Mouse (Mus musculus): ENCODE results near the gene Ficd.

Ficd gene

DNA sequence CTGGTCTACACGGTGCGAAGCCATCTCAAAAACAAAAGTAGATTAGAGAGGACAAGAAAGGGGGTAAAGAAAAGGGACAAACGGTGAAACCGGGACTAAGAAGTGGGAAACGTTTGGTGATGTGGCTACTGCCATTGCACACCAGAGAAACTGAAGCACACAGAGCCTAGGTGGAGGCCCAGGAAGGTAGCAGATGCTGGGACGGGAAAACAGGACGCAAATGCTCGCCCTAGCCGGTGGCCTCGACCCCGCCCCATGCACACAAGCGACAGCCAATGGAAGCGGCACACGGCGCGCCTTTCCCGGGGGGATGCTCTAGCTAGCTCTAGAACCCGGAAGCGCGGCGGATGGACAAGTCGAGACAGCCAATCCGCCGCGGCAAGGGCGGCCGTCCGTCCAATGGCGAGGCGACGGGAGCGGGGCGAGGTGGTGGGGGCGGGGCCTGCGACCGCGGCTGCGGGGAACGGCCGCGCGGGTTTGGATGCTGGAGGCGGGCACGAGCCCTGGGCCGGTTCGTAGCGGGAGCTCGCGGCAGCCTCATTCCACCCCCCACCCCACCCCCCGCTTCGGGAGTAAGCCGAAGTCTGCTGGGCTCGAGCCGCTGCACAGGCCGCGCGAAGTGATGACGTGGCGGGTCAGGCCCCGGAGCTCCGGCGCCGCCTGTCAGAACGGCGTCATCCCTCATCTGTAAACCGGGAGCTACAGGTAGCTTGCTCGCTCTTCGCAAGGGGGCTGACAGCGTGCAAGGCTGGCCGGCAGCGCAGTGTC lies at the start of gene Ficd:
Gene Ficd, plus strand, starts transcription at position 459 of the 768 bp plus-strand sequence.
- peak; percentile 98 for DNase-seq (ENCODE audit: low read depth, low spot score)

DNA sequence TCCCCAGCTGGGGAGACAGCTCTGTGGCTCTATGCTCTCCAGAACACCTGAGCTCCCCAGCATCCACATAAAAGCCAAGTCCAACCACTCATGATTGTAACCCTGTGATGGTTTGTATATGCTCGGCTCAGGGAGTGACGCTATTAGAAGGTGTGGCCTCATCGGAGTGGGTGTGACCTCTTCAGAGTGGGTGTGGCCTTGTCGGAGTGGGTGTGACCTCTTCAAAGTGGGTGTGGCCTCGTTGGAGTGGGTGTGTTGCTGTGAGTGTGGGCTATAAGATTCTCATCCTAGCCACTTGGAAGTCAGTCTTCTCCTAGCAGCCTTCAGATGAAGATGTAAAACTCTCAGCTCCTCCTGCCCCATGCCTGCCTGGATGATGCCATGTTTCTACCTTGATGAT lies 48.1 kb upstream of the Ficd start:
- DNase-seq (ENCODE audit: low read depth, low spot score): no peak

DNA sequence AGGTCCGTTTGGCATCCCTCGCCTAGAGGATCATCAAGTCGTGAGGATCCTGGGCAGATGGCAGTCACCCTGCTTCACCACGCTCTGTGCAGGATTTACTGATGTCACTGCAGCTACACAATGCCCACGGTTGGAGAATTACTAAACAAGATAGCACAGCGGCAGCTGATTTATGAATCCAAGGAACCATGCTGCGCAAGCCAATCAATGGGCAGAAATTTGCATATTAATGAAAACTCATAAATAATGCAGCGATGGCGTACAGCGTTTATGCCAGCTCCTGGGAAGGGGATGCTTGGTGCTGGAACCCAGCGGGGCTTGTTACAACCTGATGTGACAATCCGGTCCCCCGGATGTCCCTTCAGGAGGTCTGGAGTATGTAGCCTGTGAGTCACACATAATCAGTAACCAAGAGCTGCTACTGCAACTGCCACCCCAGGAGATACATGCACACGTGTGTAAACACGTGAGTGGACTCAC lies 45.5 kb upstream of the Ficd start:
- no peak for DNase-seq (ENCODE audit: low read depth, low spot score)

DNA sequence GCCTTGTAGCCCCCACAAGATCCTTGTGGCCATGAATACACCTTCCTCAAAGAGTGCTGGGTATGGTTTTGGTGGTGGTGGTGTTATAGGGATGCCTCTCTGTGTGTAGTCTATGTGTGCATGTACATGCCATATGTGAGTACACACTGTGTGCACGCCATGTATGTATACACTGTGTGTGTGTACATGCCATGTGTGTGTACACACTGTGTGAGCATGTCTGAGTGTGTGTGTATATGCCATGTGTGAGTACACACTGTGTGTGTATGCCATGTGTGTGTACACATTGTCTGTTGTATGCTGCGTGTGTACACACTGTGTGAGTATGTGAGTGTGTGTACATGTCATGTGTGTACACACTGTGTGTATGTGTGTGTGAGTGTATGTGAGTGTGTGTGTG lies 44.7 kb upstream of the Ficd start:
- no peak for DNase-seq (ENCODE audit: low read depth, low spot score)

DNA sequence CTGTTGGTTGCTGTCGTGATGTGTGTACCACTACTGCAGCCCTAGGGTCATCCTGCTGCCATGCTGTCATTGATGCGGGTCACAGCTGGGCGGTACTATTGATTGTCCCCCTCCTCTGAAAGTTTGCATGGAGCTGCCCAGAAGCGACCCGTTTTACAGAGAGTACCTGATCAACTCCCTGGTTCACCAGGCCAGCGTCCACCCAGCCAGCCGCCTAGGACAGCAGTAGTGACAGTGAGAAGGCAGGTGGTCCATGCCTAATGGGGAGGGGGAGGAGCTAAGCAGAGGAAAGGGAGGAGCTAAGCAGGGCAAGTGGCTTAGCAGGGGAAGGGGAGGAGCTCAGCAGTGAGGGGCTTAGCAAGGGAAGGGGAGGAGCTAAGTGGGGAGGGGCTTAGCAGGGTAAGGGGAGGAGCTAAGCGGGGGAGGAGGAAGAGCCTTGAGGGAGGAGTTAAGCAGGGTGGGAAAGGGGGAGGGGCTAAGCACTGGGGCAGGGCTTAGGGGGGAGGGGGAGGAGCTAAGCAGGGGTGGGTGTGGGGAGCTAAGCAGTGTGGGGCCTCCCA lies 42.3 kb upstream of the Ficd start:
- peak; percentile 7 for DNase-seq (ENCODE audit: low read depth, low spot score)

DNA sequence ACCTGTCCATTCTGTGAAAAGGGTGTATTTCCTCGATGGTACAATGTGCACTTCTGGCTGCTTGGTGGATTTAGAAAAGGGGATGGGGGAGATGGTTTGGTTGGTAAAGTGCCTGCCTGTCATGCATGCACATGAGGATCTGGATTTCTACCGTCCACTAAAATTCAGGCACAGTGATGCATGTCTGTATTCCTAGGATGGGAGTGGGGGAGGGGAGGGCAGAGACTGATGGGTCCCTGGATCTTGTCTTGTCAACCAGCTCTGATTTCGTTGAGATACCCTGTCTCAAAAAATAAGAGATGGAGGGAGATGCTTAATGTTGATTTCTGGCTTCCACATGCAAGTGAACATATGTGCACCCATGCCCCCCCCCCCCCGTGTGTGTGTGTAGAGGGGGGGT lies 41.6 kb upstream of the Ficd start:
- DNase-seq (ENCODE audit: low read depth, low spot score): no peak

DNA sequence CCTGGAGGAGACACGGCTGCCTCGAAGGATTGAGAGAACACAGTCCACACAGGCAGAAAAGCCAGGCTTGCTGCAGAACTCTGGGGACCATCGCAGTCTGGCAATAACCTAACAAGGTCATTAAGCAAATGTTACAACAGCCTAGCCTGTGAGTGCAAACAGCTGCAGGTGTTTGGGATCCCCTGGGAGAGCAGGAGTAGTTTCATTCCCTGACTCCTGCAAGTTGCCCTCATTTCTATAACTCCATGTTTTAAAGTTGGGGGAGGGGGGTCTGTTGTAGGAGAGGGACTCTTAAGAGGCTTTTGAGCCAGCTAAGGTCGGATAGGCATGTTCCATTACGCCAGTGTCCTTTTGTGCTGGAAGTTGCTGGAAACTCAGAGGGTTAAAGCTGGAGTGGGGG lies 41.2 kb upstream of the Ficd start:
- no peak for DNase-seq (ENCODE audit: low read depth, low spot score)

DNA sequence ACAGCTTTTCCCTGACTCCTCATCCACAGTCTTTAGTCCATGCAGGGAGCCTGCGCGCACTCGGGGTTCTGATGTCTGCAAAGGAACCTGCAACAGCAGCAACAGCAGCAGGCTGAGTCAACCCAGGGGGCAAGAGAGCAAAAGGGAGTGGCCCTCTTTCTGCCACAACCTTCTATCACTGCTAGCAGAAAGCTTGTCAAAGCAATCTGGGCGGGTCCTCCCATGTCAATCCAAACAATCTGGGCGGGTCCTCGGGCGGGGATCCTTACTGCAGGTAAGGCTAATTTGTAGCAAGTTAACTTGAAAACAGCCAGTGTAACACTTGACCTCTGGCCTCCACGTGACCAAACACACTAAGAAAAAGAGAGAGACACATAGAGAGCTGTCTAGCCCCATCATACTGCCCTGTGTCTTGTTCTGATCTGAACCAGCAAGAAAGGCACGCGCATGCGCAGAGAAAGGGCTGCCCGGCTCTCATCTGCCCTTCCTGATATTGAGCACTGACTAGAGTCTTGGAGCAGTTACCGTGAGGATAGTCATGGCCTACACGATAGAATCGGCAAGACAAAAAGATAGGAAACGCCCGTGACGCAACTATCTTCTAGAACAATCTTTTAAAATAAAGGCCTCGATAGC lies 35.1 kb upstream of the Ficd start:
- DNase-seq (ENCODE audit: low read depth, low spot score): no peak

DNA sequence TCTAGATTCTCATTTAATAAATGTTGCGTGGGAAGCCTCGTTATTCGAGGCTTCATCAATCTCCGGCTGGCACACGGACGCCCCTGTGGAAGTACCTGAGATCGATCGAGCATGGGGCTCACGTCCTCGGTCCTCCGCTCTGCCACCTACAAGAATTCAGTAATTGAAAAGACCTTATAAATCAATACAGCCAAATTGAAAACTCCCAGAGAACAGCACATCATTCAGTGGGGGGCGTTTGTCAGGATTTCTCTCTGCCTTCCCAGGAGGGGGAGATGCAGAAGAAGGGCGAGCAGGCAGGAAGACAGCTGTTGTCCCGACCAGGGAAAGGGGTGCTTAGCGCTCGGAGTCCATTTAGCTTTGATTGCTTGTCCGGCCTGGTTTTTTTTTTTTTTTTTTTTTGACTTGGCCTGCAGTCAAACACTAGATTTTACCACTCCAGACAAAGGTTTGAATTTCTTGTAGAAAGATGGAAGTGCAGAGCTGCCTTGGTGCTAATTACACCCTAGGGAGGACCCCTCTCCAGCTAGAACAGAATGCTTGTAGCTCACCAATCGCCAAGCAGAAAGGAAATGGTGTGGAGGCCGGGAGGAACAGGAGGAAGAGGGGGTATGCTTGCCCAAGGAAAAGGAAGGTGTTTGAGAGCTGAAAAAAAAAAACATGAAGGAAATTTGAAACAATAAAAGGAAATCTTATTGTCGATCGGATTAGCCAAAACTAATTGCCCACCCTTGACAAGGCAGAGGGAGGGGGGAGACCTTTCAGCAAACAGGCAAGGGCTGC lies 31.6 kb upstream of the Ficd start:
- DNase-seq (ENCODE audit: low read depth, low spot score): no peak

DNA sequence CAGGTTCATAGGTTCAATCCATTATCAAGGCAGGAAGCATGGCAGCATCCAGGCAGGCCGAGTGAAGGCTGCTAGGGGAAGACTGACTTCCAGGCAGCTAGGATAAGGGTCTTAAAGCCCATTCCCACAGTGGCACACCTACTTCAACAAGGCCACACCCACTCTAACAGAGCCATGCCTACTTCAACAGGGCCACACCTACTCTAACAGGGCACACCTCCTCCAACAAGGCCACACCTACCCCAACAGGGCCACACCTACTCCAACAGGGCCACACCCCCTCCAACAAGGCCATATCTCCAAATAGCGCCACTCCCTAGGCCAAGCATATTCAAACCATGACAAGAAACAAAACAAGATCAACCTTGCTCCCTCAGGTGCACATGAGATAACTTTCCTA lies 22.7 kb upstream of the Ficd start:
- DNase-seq (ENCODE audit: low read depth, low spot score): no peak

DNA sequence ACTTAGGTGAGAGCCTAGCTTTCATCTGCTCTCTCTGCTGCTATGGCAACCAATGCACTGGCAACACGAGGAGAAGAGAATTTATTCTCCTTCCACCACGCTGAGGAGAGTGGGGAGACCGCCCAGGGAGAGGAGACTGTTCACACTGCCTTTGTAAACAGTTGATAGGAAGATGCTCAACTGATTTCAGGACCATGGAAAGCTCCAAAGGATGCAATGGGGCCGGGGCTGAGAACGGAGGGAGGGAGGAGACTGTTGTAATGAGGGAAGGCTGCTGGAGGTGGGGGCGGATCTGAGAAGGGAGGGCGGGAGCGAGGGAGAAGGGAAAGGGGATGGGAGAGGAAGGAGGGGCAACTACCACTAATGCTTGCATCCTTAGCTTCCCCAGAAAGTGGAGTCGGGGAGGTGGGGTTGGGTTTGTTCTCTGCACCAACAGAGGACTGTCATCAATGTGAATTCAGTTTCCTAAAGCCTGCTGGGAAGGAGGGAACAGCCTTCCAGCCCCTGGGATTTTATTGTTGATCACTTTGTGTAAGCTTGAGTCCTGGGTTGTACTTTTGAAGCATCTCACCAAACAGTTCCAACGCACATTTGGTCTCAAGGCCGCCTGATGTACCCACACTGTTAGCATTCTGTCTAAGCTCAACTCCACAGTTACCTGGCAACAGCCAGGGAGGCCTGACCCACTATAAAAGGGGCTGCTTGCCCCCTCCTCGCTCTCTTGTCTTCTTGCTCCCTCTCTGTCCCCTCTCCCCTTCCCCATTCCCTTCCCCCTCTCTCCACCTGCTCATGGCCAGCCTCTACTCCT lies 18.8 kb upstream of the Ficd start:
- DNase-seq (ENCODE audit: low read depth, low spot score): no peak

DNA sequence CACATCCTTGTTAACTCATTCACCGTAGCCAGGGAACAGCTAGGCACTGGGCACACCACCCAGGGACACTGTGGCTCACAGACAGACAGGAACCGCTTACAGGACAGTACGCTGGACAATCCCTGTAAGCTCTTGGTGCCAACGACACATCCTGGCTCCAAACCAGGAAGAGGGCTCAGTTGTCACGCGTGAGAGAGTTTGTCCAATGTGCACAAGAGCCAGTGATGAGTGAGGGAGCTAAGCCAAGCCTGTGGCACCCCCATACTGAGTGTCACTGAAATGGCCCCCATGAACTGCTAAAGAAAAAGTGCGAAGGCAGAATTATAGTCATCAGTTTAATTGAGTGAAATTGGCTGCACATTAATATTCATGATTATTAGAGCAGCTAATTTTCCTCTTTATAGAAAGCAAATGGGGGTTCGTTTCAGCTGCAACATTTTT lies 16.4 kb upstream of the Ficd start:
- DNase-seq (ENCODE audit: low read depth, low spot score): no peak

DNA sequence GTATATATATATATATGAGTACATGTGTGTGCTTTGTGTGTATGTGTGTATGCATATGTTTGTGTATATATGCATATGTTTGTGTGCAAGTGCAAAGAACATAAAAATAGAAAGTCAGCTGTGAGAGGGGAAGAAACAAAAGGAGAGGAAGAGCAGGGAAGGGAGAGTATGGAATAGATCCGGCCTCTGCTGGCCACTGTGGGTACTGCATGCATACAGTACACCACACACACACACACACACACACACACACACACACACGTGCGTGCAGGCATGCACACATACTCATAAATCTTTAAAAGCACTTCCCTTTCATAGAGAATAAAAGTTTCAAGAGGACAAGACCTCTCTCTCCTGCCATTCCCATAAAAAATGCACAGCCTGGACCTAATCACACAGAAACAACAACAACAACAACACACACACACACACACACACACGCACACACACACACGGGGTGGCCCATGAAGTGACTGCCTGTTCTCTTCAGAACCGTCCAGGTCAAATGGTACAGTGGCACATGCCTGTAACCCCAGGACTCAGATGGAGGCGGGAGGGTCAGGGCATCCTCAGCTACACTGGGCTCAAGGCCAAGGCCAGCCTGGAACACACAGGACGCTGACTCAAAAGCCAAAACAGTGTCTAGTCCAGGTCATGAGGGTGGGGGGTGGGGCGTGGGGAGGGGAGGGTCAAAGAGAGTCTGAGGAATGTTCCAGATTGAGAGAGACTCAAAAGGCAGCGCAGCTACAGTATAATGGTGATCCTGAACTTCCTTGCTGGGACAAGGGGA lies 13.2 kb upstream of the Ficd start:
- DNase-seq (ENCODE audit: low read depth, low spot score): no peak

DNA sequence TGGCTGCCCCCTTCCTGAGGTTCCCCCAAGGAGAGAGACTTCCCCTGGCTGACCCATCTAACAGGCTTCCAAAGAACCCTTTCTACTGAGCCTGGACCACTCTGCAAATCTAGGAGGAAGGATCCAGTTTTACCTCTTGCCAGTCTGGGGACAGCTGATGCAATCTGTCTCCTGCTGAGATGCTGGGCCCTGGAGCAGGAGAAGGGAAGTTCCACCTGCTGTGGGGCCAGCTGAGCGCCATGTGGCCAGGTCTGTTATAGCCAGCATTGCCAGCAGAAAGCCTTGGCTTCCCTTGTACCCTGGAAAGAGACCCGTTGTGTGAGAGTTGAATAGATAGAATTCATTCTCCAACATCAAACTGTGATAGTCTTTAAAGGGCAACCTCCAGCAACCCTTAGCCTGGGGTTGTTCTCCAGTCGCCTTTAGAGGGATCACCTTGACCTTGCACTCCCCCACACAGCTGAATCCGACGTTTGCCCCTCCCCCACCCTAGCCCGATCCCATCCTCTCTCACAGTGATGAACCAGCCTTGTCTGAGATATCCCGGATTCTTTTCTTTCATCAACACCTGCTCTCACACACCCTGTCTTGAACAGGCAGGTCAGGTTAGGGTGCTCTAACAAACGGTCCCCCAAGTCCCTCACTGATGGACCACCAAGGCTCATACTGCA lies 11.9 kb upstream of the Ficd start:
- no peak for DNase-seq (ENCODE audit: low read depth, low spot score)

DNA sequence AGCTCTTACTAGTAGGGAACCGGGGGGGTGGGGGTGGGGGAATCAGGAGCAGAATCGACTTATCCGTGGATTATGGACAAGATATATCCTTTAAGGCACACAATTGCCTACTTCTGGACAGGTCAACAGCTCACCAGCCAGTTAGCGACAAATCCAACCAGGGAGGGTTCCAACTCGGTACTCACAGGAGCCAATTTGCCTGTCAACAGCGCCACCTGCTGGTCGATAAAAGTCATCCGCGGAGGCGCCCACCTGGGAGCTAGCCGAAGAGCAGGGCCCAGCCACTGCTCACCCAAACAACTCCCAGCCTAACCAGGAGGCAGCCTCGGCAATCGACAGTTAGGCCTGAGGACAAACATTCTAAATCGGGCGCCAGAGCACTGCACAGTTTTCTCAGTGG lies 11.2 kb upstream of the Ficd start, which contains the start of gene 1700069L16Rik:
Gene 1700069L16Rik, minus strand, starts transcription at position 327 of the 400 bp plus-strand sequence.
- peak; percentile 88 for DNase-seq (ENCODE audit: low read depth, low spot score)

DNA sequence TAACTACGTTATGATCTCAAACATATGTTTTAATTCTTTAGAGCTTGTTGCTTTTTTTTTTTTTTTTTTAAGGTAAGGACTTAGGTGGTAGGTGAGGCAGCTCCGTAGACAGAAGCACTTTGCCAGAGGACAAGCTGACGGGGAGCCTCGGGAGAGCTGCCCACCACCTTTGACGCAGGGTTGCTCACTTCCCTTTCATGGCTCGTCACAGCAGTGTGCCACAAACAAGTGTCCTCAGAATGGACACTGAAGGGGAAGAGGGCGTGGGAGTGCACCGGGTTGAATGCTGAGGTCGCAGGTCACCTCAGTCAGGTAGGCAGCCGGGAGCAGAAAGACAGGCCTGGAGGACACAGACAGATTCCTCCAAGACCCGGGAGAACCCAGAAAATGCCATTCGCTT lies 10.2 kb upstream of the Ficd start:
- DNase-seq (ENCODE audit: low read depth, low spot score): no peak

DNA sequence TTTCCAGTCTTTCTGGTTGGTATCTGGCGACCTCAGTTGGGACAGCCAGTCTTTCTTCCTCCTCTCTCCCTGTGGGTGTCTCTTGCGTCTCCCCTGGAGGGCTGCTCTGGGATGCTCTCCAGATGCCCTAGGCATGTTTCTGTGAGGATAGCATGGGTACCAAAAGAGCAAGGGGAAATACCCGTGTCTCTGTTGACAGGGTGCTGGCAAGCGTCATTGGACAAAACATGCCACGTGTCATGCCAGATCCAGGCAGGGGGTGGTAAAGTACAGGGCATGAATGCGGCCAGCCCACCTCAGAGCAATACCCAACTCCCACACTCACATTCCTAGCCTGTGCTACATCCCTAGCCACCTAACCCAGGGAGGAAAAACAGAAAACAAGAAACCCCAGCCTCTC lies 9.0 kb upstream of the Ficd start:
- no peak for DNase-seq (ENCODE audit: low read depth, low spot score)

DNA sequence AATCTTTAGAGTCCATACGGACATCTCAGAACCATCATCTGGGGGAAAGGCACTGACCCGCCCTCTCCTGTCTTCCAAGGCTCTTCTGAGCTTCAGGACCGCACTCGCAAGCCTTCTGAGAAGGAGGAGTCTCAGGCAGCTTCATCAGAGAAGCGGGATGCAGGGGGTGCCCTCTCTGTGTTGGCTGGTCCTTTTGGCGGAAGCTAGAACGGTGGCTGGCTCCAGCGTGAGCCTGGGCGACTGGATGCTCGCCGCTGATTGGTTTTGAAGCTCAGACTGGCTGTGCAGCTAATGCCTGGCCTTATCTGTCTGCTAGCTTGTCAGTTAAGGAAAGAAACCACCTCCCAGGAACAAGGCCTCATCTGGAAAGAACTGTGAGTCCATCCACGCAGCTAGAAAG lies 8.4 kb upstream of the Ficd start:
- DNase-seq (ENCODE audit: low read depth, low spot score): no peak

DNA sequence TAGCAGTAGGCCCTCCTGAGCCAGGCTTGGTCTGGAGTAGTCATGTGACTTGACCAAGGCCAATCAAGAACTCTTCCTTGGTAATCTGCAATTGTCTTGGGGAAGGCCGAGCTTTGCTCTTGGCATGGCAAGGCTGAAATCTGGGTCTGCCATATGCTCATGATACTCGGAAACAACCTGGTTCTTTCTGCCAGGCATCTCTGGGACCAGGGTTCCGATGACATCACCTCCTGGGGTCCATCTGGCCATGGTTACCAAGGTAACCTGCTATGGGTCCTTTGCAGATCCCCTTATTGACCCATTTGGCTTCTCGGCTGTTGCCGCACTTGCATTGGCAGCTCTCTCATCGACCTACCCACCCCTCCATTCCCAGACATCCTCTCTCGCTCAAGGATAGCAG lies 7.6 kb upstream of the Ficd start:
- DNase-seq (ENCODE audit: low read depth, low spot score): no peak

DNA sequence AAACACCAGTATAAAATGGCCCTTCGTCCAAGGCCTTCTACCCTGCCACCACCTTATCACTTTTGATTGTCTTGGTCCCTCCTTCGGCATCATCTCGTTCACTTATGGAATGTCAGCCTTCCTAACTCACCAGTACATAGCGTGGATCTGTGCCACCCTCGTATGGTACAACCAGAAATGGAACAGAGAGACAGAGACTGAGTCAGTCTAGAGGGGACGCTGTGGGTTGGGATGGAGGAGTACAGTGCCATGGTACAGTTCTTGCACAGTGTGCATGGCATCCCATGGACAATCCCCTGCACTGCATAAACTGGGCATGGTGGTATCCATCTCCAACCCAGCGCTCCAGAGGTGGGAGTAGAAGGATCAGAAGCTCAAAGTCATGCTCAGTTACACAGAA lies 6.9 kb upstream of the Ficd start:
- no peak for DNase-seq (ENCODE audit: low read depth, low spot score)

Measured in CD4-positive, CD25-positive, alpha-beta regulatory T cell, adult 2 months (primary cell).